ENCODE assay signal across 14 mouse cellular contexts in the genomic region with DNA sequence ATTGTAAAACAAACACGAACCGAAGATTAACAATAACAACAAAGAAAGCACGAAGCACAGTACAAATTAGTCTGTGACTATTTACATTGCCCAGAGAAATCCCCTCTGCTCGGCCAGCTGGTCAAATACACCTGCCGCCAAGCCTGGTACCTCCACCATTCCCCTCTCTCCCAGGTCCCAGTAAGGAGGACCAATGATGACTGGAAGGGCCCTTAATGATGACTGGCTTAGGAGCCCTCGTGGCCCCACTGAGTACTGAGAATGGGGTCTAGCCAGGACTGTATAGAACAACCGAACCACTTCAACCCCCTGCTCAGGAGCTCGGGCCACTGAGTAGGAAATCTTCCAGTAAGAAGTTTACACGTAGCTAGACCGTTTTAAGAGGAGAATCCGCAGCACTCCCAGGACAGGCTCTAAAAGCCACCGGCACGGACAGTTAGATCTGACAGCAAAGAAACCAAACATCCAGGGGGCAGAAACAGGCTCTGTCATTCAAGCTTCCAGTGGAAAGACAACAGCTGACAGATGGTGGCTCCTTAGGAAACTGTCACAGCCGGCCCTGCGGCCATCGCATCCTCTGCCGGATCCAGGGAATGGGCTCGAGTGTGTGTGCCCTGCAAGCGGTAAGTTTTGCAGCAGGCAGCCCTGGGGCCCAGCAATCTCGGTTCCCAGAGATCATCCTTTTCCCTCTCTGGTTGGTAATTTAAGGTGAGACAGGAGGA.
DNase-seq lines count a peak whose midpoint lies in the region; ATAC-seq and TF ChIP-seq lines count a peak whose summit lies in the region.
"Had no signal": no experiment of that assay in that cellular context is flagged by ENCODE, and none has a peak within 500 bp of the region (broad histone marks: within the 10 kb centered on the region; RNA-seq: fewer than 3 reads in every experiment).

No protein-coding gene starts in this region.

- H3K4me2 ChIP-seq in neural tube, embryonic 11.5 days (ENCODE audit: low read depth) = no peak overlapping the region
- H3K4me2 ChIP-seq in hindbrain, postnatal 0 days (ENCODE audit: low read depth, low read length) = no peak overlapping the region

- 68% methylated on average over 20 of the region's 20 CpGs for WGBS in neural tube, embryonic 11.5 days
- 49% methylated on average over 20 of the region's 20 CpGs for WGBS in hindbrain, postnatal 0 days

- DNase-seq in cerebellum, adult 11-12 months = peak; percentile 8
- no peak for DNase-seq in neural tube, embryonic 11.5 days (ENCODE audit: low spot score)
- DNase-seq in neural tube, embryonic 10.5 days (ENCODE audit: extremely low spot score, low spot score) = no peak
- peak; percentile 66 for DNase-seq in hindbrain, postnatal 0 days (ENCODE audit: low spot score)
- peak; percentile 50 for DNase-seq in retina, embryonic 14.5 days (ENCODE audit: low spot score)
- DNase-seq in kidney, adult 9 months = no peak
- no peak for DNase-seq in c-Kit-positive CD71-positive TER-119-positive erythroid progenitor cells, embryonic 14.5 days (ENCODE audit: low spot score)
- DNase-seq: heart, postnatal 10 days; kidney, postnatal 36 days had no signal

- no peaks in the 10 kb centered on the region for H3K27me3 ChIP-seq in neural tube, embryonic 11.5 days (ENCODE audit: control insufficient read depth, insufficient read depth, low read length)
- no peaks in the 10 kb centered on the region for H3K27me3 ChIP-seq in hindbrain, postnatal 0 days (ENCODE audit: insufficient read depth, low read length)
- H3K27me3 ChIP-seq: CH12.LX had no signal

- H3K4me3 ChIP-seq in neural tube, embryonic 11.5 days (ENCODE audit: low read depth, low read length) = no peak overlapping the region
- no peak overlapping the region for H3K4me3 ChIP-seq in hindbrain, postnatal 0 days (ENCODE audit: low read length)
- H3K4me3 ChIP-seq: erythroblast, embryonic 14.5 days had no signal

- TF ChIP-seq CTCF in hindbrain, postnatal 0 days (IDR thresholded peaks at IDR 0.05; ENCODE audit: low read depth) = no peak

- no peak for ATAC-seq in cerebellum, adult (ENCODE audit: insufficient number of reproducible peaks, low FRiP score, low TSS enrichment)
- ATAC-seq in neural tube, embryonic 11.5 days (ENCODE audit: insufficient read depth, low FRiP score, low TSS enrichment) = no peak
- peak; percentile 27; the same call in 1 of the 2 replicates for ATAC-seq in hindbrain, postnatal 0 days
- ATAC-seq: intestine, postnatal 0 days had no signal

- 0 out of 2 replicates have a peak overlapping the region, but pooled peaks have one; percentile 24 for H3K27ac ChIP-seq in neural tube, embryonic 11.5 days (ENCODE audit: low read depth, low read length)
- H3K27ac ChIP-seq in hindbrain, postnatal 0 days = peak overlapping the region; percentile 73
- H3K27ac ChIP-seq: liver, embryonic 14.5 days had no signal

- H3K4me1 ChIP-seq in neural tube, embryonic 11.5 days (ENCODE audit: control insufficient read depth, insufficient read depth, low read length) = no peaks in the 10 kb centered on the region
- H3K4me1 ChIP-seq in hindbrain, postnatal 0 days (ENCODE audit: insufficient read depth, low read length) = peaks cover 6% of the 10 kb centered on the region

- H3K9ac ChIP-seq in neural tube, embryonic 11.5 days (ENCODE audit: low read length) = no peak overlapping the region
- no peak overlapping the region for H3K9ac ChIP-seq in hindbrain, postnatal 0 days (replicated peaks; ENCODE audit: low read length)
- H3K9ac ChIP-seq: liver, embryonic 14.5 days had no signal

- no peaks in the 10 kb centered on the region for H3K36me3 ChIP-seq in neural tube, embryonic 11.5 days (ENCODE audit: control insufficient read depth, insufficient read depth, low read length)
- H3K36me3 ChIP-seq in hindbrain, postnatal 0 days (ENCODE audit: insufficient read depth, low read length) = no peaks in the 10 kb centered on the region

- no peaks in the 10 kb centered on the region for H3K9me3 ChIP-seq in neural tube, embryonic 11.5 days (ENCODE audit: control insufficient read depth, low read length)
- H3K9me3 ChIP-seq in hindbrain, postnatal 0 days (ENCODE audit: low read length) = no peaks in the 10 kb centered on the region

Comparison
In these comparisons a context has a peak if more than half of its experiments do, and no peak if none do; other contexts are left out.
1. DNase-seq: peak in cerebellum, adult 11-12 months (single experiment), hindbrain, postnatal 0 days (single experiment) and retina, embryonic 14.5 days (single experiment); none in neural tube, embryonic 11.5 days (single experiment), neural tube, embryonic 10.5 days (single experiment), kidney, adult 9 months (single experiment) and c-Kit-positive CD71-positive TER-119-positive erythroid progenitor cells, embryonic 14.5 days (single experiment).